Mouse (Mus musculus) hindbrain, embryonic 14.5 days (tissue): ENCODE data around the gene Gm21954. TPM values are rescaled to one million over a fixed set of nuclear protein-coding genes. Genes with fewer than 3 reads are reported as not detected.

Source experiments
- ATAC-seq: fragments of 200-750 bp; cut with Nextera tagmentation; 2 replicates; pipeline ENCODE4 v1.8.0; 2017; ENCODE audit warnings: moderate number of reproducible peaks, mild to moderate bottlenecking, moderate TSS enrichment, moderate library complexity; ENCODE audit not compliant: low FRiP score
- DNase-seq: peaks from one replicate; pipeline ENCODE4 v3.0.0-alpha.2; 2015; ENCODE audit warnings: low spot score
- H3K27ac ChIP-seq: fragments of 300-500 bp; sonication (generic); 2 replicates; pipeline ENCODE4 v1.5.1; 2014; ENCODE audit warnings: mild to moderate bottlenecking, moderate library complexity
- H3K27me3 ChIP-seq: fragments of 300-500 bp; sonication (generic); 2 replicates; pipeline ENCODE4 v1.6.1; 2014; ENCODE audit warnings: mild to moderate bottlenecking, low read length, mixed read lengths; ENCODE audit not compliant: control insufficient read depth, insufficient read depth
- H3K36me3 ChIP-seq: fragments of 300-500 bp; sonication (generic); replicated peaks from 2 replicates; pipeline ENCODE4 v1.6.1; 2014; ENCODE audit not compliant: control insufficient read depth, insufficient read depth
- H3K4me1 ChIP-seq: fragments of 300-500 bp; sonication (generic); replicated peaks from 2 replicates; pipeline ENCODE4 v1.6.1; 2014; ENCODE audit warnings: antibody characterized with exemption, low read length, mixed read lengths; ENCODE audit not compliant: control insufficient read depth, insufficient read depth
- H3K4me2 ChIP-seq: fragments of 300-500 bp; sonication (generic); replicated peaks from 2 replicates; pipeline ENCODE4 v1.6.1; 2014; ENCODE audit warnings: mild to moderate bottlenecking, moderate library complexity
- H3K4me3 ChIP-seq: fragments of 300-500 bp; sonication (generic); replicated peaks from 2 replicates; pipeline ENCODE4 v1.5.1; 2014; ENCODE audit warnings: mild to moderate bottlenecking, low read length
- H3K9ac ChIP-seq: fragments of 300-500 bp; sonication (generic); 2 replicates; pipeline ENCODE4 v1.6.1; 2014
- H3K9me3 ChIP-seq: fragments of 300-500 bp; sonication (generic); 2 replicates; pipeline ENCODE4 v1.6.1; 2016; ENCODE audit warnings: low read length; ENCODE audit not compliant: control insufficient read depth
- WGBS: fragments of 180-500 bp; shearing (Covaris S2); extraction: QIAGEN DNeasy Blood & Tissue Kit; methylation state at CpG from one replicate; pipeline ENCODE4 v1.1.7; 2014; 5-methylcytosine and 5-hydroxymethylcytosine counted together
- polyA plus RNA-seq: library from polyadenylated mRNA; unstranded; fragments of >200 nt; fragmentation: Nextera tagmentation; extraction: Ambion mirVana; gene quantifications from 2 replicates; pipeline ENCODE4 v1.2.1, GENCODE M21; 2014

Gene Gm21954
- polyA plus RNA-seq, 1 experiment from 2014 or later = not detected

DNA sequence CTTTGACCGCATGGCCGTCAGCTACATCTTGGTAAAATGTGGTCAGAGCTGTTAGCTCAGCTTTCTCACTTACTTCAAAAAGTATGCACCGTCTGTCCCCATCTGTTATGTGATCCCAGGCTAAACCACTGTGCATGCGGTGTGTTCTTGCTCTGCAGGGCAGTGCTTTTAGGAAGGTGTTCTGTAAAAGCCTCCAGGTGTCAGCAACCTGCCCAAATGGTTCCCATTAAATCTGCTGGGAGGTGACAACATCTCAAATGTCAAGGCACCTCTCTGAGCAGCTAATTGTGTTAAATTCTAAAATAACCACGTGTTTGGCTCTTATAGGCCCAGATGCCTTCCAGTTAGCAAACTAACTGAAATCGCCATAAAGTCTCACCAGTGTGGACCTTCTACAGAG is 1.1 kb upstream of the Gm21954 start:
- Histone ChIP-seq H3K36me3 (no peaks in the 10 kb centered on the region; the same call in 1 of the 2 replicates), H3K27me3 (no peaks in the 10 kb centered on the region), H3K4me1 (no peaks in the 10 kb centered on the region), H3K4me3 (no peak overlapping the region), H3K27ac (no peak overlapping the region), H3K4me2 (no peak overlapping the region), H3K9ac (no peak overlapping the region), H3K9me3 (no peaks in the 10 kb centered on the region)
- 72% methylated on average over 6 of the region's 6 CpGs for WGBS
- DNase-seq (no peak), ATAC-seq (no peak)

DNA sequence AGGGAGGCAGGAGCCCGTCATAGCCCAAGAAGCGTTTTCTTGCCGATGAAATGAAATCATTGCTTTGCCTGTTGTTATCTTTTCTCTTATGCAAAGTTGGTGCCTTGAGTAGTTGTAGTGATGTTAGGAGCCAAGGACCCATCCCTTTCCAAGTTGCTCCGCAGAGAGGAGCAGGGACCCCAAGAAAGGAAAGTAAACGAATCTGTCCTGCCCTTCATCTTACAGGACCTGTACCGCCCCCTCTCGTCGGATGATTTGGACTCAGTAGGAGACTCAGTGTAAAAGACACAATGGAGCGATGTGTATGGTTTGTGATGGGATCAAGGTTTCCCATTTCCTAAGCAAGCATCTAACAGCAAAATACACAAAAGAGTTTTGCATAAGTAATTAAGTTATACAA is 5.7 kb downstream of the Gm21954 start:
- DNase-seq (no peak), ATAC-seq (no peak)
- Histone ChIP-seq H3K27ac (no peak overlapping the region), H3K36me3 (peaks cover 8% of the 10 kb centered on the region; the same call in 1 of the 2 replicates), H3K4me3 (no peak overlapping the region), H3K9me3 (no peaks in the 10 kb centered on the region), H3K9ac (no peak overlapping the region), H3K4me1 (0 out of 2 replicates have a peak, but pooled peaks cover 14% of the 10 kb centered on the region), H3K27me3 (no peaks in the 10 kb centered on the region), H3K4me2 (no peak overlapping the region)
- 61% methylated on average over 9 of the region's 9 CpGs for WGBS

DNA sequence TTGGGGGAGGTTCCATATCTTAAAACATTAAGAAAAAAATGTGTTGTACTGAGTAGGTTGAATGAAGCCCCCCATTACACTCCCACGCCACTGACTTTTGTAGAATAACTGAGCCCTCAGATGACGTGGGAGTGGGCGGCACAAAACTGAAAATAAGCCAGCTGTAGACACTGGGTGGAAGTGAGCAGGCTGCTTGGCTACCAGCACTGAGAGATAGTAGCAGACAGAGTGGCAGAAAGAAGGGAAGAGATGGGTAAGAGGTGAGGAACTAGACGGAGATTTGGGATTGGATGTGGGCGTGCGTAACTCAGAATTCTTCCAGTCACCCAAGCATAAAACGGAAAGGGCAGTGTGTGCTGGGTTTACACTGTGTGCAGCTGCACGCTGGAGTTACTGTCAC is 6.2 kb downstream of the Gm21954 start:
- no peak for ATAC-seq
- peaks cover 8% of the 10 kb centered on the region; the same call in 1 of the 2 replicates for H3K36me3 ChIP-seq
- H3K27me3 ChIP-seq = no peaks in the 10 kb centered on the region
- no peak for DNase-seq
- no peak overlapping the region for H3K27ac ChIP-seq
- H3K4me2 ChIP-seq = no peak overlapping the region
- 70% methylated on average over 8 of the region's 8 CpGs for whole genome bisulfite sequencing
- peaks cover 19% of the 10 kb centered on the region; the same call in 1 of the 2 replicates for H3K4me1 ChIP-seq
- no peak overlapping the region for H3K4me3 ChIP-seq
- no peak overlapping the region for H3K9ac ChIP-seq
- no peaks in the 10 kb centered on the region for H3K9me3 ChIP-seq

DNA sequence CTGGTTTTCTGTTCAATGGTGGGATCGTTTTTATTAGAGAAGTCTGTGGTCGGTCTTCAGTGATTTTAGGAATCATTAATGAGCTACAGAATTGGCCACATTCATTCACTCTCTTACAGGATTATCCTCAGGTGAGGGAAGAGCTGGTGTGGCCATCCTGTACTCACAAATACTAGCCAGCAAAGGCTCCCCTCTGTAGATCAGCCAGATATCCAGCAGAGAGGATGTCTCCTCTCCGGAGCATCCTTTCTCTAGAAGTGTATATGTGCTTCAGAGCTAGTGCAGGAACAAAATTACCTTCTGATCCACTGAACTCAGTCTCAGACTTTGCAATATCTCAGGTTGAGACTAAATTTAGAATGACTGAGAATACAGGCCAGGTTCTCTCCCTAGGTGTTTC is 7.8 kb downstream of the Gm21954 start:
- Histone ChIP-seq H3K27ac (no peak overlapping the region), H3K9me3 (no peaks in the 10 kb centered on the region), H3K27me3 (no peaks in the 10 kb centered on the region), H3K9ac (no peak overlapping the region), H3K4me2 (peak overlapping the region; percentile 11; the same call in 1 of the 2 replicates), H3K4me1 (peaks cover 20% of the 10 kb centered on the region; the same call in 1 of the 2 replicates), H3K4me3 (no peak overlapping the region), H3K36me3 (0 out of 2 replicates have a peak, but pooled peaks cover 8% of the 10 kb centered on the region)
- 64% methylated on average over 3 of the region's 3 CpGs for WGBS
- no peak for ATAC-seq
- DNase-seq = no peak

DNA sequence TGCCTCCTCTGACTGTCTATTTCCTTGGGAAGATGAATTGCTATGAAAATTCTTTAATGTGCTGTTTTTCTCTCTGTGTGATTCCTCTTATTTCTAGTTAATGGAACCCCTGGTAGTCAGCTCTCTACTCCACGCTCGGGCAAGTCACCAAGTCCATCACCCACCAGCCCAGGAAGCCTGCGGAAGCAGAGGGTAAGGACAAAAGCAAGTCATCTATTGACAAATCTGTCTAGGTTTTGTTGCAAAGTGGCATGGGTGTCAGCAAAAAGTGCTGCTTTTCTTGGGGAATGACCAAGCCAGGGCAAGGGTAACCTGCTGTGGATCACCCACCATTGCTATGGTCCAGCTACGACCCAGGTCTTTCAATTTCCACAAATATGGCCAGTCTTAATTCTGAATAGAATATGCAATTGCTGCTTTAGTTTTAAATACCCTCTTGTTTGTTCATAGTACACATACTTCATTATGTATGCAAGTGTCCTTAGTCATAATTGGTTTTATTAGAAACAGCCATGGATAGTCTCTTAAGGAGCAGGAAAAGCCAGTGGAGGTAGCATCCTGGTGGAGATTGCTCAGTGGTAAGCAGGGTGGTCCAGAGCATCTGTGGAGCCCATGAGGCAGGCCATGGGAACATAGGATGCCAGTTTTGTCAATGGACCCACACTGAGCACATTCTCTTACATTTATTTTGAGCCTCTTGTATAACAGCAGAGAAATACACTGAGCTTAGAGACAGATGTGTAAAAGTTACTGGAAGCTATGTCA is 8.9 kb downstream of the Gm21954 start:
- Histone ChIP-seq H3K4me1 (peaks cover 20% of the 10 kb centered on the region; the same call in 1 of the 2 replicates), H3K4me3 (no peak overlapping the region), H3K9ac (no peak overlapping the region), H3K4me2 (peak overlapping the region; percentile 57), H3K36me3 (0 out of 2 replicates have a peak, but pooled peaks cover 8% of the 10 kb centered on the region), H3K27ac (no peak overlapping the region), H3K9me3 (no peaks in the 10 kb centered on the region), H3K27me3 (no peaks in the 10 kb centered on the region)
- WGBS = 74% methylated on average over 4 of the region's 4 CpGs
- ATAC-seq (no peak), DNase-seq (no peak)

DNA sequence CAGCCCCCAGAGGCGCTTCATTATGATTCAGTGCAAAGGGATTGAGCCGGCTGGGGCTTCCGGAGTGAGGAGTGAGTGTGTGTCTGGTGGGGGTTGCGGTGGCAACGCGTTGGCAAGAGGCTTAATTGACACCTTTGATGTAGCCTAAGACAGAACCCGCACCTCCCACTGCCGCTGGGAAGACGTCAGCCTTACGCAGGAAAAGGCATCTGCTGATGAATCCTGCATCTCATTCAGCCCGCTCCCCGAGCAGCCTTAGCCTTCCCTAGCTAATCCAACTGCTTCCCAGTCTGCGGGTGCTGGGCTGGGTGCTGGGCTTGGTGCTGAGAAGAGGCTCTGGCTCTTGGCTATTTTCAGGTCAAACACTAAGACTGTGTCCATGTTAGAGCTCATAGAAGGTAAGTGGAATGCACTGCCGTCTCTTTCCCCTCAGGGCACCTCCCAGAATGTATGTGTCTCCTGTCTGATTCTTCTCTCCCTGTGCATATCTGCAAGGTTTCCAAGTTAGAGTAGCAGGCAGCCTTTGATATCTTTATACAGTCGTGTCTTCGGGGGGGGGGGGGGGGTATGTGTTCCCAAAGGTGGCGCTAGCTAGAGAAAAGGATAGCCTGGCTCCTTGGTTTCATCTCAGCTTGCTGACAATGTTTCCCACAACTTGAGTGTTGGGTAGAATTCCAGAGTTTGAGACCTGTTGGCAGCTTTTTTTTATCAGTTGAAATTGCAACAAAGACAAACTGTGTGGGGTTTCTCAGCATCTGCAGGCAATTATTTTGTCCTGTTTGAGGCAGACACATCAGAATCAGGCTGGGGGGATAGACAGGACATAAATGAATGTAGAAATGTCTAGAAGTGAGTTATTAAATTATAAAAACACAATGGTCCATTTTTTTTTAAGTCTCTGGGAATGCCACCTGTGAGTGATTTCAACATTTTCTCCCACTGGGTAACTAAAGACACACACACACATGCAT is 10.0 kb downstream of the Gm21954 start:
- Histone ChIP-seq H3K36me3 (0 out of 2 replicates have a peak, but pooled peaks cover 8% of the 10 kb centered on the region), H3K27me3 (no peaks in the 10 kb centered on the region), H3K9ac (peak overlapping the region; percentile 55), H3K4me2 (peak overlapping the region; percentile 57), H3K4me1 (peaks cover 20% of the 10 kb centered on the region; the same call in 1 of the 2 replicates), H3K27ac (peak overlapping the region; percentile 78), H3K4me3 (peak overlapping the region; percentile 25), H3K9me3 (no peaks in the 10 kb centered on the region)
- DNase-seq (peak; percentile 73), ATAC-seq (peak; percentile 93)
- WGBS = 2% methylated on average over 17 of the region's 17 CpGs

DNA sequence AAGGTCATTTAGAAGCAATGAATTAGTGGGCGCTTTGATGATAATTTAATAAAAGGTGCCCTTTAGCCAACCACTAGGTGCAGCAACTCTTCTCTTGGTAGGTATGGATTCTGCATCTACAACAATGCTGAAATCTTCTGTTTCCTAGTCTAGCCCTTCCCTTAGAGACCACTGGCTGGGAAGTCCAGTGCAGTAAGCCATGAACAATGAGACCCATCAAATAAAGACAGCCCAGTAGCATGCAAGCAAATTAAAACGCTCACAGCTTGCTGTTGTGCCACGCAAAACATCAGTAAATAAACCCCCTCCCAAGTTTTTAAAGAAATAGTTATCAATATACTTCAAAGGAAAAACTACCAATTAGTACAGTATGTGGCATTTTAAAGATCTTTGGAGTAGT is 10.9 kb downstream of the Gm21954 start:
- DNase-seq = no peak

DNA sequence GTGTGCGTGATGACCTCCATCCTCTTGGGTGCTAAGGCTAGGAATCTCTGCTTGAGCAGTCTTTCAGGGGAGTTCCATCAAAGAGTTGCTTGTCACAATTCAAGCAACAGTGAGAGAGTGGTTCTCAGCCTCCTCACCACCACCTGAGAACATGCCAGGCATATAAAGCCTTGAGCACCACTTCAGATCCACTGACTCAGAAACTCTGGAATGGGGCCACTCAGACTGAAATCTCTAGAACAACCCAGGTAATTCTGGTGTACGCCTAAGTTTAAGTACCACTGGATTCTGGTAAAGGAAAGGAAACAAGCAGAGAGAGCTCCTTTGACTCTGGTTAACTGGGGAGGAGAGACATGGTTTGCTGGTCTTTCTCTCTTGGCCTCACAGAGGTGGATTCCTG is 19.5 kb downstream of the Gm21954 start:
- WGBS = 94% methylated on average over 2 of the region's 2 CpGs
- DNase-seq (no peak), ATAC-seq (no peak)
- Histone ChIP-seq H3K4me1 (no peaks in the 10 kb centered on the region), H3K9me3 (no peaks in the 10 kb centered on the region), H3K27ac (no peak overlapping the region), H3K4me3 (no peak overlapping the region), H3K9ac (no peak overlapping the region), H3K36me3 (peaks cover 11% of the 10 kb centered on the region), H3K4me2 (no peak overlapping the region), H3K27me3 (no peaks in the 10 kb centered on the region)

More for the DNA sequence above, 10.9 kb downstream of the Gm21954 start:
- Histone ChIP-seq H3K27ac (peak overlapping the region; percentile 78), H3K27me3 (no peaks in the 10 kb centered on the region), H3K9me3 (no peaks in the 10 kb centered on the region), H3K4me3 (no peak overlapping the region), H3K4me2 (peak overlapping the region; percentile 57), H3K36me3 (0 out of 2 replicates have a peak, but pooled peaks cover 8% of the 10 kb centered on the region), H3K4me1 (peaks cover 20% of the 10 kb centered on the region; the same call in 1 of the 2 replicates), H3K9ac (0 out of 2 replicates have a peak overlapping the region, but pooled peaks have one; percentile 55)
- WGBS = 44% methylated on average over 3 of the region's 3 CpGs
- no peak for ATAC-seq

DNA sequence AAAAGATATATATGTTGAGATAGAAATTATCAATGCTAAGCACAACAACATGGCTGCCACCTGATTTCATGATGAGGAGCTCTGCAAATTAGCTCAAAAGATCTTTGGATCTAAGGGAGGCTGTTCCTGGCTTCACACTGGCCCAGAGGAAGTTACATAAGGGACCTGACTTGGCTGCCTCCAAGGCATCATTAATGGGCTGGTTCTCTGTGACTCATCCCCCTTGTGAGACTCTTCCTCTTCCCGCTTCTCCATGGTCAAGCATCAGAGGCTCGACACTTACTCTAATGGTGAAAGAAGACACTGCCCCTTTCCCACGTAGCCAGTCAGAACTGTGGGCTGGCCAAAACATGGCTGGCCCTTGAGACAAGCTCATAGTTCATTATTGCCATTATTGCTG is 20.1 kb downstream of the Gm21954 start:
- Histone ChIP-seq H3K27me3 (no peaks in the 10 kb centered on the region), H3K36me3 (peaks cover 11% of the 10 kb centered on the region), H3K4me3 (no peak overlapping the region), H3K4me1 (no peaks in the 10 kb centered on the region), H3K9ac (no peak overlapping the region), H3K9me3 (no peaks in the 10 kb centered on the region), H3K27ac (no peak overlapping the region), H3K4me2 (no peak overlapping the region)
- 87% methylated on average over 3 of the region's 3 CpGs for WGBS
- no peak for ATAC-seq
- DNase-seq = no peak
